Mouse (Mus musculus): ENCODE results near the gene Celf2.

The Celf2 gene

DNA sequence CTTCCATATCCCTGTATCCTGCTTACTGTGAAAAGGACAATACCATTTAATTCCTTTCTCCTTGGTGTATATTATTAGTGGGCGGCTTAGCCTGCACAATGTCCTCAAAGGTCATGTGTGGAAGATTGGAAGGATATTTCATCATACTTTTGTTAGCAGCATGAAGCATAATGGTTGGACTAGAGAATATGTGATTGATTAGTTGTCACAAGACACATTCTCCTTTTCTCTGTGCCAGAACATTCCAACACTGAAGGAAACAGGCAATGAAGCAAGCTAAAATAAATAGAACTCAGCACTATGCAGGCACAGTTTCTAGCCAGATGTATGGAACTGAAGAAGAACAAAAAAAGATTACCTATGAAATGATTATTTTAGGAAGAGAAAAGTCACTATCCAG is 482.6 kb downstream of the Celf2 start:
- no peak for DNase-seq (ENCODE audit: inconsistent ontology term)

DNA sequence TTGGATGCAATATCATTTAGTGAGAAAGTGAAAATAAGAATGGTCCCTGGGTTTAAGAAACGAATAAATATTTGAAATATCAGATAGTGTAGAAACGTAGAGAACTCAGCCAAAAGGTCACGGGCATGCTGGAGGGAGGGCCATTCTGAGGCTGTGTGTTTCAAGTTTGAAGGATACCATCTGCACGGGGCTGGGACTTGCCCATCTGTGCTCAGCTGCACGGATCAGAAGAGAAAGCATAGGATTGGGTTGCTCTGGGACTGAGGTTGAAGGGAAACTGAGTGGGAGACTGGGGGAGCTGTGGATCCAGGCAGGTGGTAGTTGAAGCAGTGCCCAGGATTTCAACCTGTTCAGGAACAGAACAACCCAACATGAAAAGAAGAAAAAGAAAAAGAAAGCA is 483.8 kb downstream of the Celf2 start:
- no peak for DNase-seq (ENCODE audit: inconsistent ontology term)

DNA sequence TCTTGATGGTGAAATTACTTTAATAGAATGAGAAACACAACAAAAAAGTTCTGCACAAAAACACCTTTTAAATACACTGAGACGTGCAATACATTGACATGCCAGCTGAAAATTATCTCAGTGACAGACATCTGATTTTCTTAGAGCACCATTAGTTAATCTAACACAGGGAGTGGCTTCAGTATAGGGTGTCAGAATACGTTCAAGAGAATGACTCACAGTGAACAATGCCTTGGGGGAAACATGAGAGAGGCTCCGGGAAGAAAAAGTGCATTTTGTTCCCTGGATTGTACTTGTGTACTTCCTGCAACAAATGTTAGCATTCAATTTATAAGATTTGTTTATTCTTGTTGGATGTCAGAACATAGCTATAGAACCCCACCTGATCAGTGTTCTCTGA is 487.2 kb downstream of the Celf2 start:
- no peak for DNase-seq (ENCODE audit: inconsistent ontology term)

DNA sequence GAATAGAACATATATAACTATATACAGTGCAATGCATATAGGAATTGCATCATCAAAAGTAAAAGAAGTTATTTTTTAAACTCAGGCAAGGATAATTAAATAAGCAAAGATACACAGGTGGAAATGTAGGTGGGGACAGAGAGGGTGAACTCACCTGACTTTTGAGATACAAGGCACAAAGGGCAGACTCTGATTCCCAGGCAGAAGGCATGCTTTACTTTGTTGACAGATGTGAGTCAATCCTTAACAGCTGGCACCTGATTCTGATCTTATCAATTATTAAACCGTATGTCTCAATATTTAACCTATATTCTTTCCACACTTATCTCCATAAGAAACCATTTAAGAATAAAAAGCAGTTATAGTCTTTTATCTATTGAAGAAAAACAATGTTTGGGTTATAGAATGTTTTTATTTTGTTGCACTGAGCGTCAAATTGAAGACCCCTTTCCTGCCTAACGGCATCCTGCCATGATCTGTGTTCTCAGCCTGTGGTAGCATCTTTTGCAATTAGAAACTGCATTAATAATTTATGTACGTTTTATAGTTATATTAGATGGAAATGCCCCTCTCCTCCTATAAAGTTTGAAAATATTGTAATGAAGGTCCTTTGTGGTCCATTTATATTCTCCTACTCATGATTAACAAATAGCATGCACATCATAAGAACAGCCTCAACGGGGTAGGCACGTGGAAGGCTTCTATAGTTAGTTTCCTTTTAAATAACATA is 491.8 kb downstream of the Celf2 start:
- no peak for DNase-seq (ENCODE audit: inconsistent ontology term)

DNA sequence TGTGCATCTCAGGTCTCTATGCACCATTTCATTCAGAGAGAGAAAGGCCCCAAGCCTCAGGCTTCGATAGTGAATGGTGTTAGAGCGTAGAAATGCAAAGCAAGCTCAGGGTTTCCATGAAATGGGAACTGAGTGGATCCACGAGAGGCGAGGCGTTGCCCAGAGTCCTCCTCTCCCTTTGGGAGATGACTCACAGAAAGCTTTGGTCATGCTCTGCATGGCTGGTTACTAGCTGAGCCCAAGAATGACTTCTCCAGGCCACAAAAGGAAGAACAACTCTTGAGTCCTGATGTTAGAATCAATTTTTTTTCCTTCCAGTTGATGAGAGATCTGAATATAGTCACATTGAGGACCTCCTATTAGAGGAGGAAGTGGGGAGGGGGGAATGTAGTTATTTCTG is 496.2 kb downstream of the Celf2 start:
- DNase-seq (ENCODE audit: inconsistent ontology term): peak; percentile 26

DNA sequence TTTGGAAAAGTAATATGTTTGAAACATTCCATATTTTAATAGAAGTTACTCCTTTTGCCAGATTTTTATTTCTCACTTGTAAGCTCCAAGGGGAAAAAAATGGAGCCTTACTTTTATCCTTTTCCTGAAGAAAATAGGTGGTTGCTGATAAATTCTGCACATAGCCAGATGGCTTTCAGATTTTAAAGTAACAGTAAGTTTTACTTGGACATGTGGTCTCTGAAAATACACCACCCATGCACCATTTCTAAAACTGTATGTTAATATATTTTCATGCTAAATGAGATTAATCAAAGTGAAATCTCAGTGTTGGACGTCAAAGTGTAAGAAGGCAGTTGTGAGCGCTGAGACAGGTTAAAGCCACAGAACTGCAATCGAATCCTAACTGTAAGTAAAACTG is 502.5 kb downstream of the Celf2 start:
- no peak for DNase-seq (ENCODE audit: inconsistent ontology term)

DNA sequence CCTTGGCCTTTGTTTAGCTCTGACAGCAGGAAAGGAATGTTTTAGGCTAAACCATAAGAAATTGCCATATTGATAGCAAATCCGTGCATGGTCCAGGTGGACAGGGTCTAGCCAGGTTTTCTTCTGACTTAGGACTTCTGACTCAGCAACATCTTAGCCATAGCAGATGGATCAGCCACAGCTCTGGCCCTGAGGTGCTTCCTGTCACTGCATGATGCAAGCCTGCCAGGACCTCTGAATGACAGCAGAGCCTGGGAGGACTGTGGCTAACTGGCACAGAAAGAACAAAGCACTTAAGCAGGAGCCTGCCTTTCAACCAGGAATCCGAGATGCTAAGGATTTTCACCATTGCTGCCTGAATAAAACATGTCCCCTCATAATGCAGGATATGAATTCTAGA is 507.4 kb downstream of the Celf2 start:
- DNase-seq (ENCODE audit: inconsistent ontology term): no peak

DNA sequence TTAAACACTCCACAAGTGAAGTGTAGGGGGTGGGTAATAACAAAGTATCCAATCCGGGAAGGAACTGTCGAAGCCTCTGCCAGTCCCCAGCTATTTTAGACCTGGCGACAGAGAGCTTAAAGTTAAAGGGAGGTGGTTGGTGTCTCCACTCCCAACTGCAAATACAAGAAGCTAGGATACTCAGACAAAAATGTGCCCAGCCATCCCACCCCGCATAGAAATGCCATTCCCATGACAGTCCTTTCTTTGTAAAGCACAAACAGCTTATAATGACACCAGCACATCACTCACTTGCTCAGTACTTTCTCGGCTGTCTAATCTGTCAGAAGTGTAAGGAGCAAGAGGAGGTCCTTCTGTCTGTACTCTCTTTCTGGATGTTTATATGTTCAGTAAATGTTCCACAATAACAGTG is 518.3 kb downstream of the Celf2 start:
- DNase-seq (ENCODE audit: inconsistent ontology term): peak; percentile 55

DNA sequence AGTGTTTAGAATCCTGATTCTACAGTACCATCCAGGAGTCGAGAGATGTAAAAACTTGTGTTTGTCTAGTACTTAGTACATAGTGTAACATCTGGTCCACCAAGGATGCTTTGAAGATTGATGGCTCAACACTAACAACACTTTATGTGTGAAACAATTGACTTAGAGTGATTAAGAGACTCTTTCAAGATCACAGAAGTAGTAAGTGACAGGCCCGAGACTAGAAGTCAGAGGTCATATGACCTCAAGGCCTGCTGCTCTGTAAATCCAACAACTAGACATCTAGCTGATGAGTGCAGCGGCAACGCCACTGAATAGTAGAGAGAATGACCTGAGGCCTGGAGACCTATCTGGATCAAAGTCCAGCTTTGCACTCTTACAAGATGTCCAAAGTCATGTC is 523.7 kb downstream of the Celf2 start:
- no peak for DNase-seq (ENCODE audit: inconsistent ontology term)

DNA sequence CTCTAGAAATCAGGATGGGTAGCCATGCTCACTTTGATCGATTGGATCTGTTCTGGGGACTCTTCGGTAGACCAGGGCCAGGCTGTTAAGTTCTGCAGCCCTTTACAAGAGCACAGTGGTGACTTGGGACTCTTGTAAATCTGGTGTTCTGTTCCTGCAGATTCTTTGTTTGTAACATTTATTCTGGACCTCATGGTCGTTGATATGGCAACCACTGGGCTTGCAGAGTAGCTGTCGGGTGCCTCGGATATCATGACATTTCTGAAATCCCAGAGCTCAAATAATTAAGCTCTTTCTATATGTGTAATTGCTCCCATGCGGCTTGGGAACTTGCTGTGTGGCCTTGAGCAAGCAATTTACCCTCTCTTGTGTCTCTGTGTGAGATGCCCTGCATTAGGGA is 525.5 kb downstream of the Celf2 start:
- no peak for DNase-seq (ENCODE audit: inconsistent ontology term)

DNA sequence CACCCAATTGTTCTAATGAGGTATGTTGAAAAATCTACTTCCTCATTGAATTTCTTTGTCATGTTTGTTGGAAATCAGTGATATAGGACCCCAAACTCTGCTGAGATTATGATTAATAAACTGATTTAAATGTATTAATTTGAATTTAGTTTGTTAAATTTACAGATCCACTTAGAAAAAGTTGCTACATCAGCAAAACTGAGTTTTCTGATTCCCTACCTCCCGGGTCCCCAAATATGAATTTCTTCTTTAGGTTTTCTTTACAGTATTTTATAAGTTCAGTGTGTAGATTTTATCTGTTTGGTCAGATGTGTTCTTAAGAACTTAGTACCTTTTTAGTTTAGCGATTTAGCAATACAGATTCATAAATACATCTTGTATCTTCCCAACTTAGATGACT is 533.1 kb downstream of the Celf2 start:
- no peak for DNase-seq (ENCODE audit: inconsistent ontology term)

DNA sequence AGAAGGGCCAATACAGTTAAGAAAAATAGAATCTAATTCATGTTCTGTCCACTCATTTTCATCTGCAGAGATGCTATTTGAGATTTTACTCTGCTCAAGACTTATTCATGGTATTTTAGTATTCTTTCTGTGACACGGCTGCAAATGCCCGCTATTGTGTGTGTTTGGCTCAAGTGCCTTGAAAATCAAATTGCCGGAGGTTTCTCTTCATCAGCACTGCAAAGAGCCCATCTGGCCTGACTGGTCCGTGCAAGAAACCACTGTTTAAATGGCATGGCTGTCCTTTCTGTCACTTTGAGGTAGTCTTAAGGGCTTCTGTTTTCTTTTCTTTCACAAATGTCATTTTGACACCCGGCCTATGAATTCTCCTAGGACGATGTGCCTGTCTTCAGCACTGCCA is 540.1 kb downstream of the Celf2 start:
- DNase-seq (ENCODE audit: inconsistent ontology term): no peak

DNA sequence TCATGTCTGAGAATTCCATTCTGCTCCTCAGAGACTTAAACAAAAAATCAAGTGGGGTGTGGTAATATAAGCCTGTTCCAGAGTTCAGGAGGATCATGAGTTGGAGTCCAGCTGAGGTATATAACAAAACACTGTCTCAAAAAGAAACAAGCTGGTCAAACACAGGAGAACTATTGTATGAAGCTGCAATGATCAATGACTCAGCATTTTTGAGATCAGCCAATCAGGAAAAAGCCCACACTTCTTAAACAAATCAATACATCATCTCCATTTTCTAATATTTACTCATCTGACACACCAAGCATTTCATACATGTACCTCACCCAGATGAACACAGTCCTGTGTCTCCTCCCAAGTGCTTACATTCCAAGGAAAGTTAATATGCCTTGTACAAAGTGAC is 544.1 kb downstream of the Celf2 start:
- no peak for DNase-seq (ENCODE audit: inconsistent ontology term)

DNA sequence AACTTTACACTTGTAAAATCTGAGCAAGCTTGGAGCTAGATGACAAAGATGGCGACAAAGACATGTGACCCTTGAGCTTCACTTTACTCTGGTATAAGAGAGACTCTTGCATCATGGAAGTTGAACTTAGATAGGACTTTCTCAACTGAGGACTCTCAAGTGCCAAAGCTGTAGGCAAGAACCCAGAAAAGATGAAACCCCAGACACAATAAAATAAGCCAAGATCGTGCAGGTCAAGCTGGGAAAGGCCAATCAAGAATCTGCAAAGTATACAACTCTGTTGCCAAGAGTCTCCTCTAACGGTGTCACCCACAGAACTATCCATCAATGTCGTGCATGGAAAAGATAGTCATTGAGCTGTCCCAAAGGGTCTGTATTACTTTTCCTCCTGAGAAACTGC is 558.7 kb downstream of the Celf2 start:
- DNase-seq (ENCODE audit: inconsistent ontology term): no peak

DNA sequence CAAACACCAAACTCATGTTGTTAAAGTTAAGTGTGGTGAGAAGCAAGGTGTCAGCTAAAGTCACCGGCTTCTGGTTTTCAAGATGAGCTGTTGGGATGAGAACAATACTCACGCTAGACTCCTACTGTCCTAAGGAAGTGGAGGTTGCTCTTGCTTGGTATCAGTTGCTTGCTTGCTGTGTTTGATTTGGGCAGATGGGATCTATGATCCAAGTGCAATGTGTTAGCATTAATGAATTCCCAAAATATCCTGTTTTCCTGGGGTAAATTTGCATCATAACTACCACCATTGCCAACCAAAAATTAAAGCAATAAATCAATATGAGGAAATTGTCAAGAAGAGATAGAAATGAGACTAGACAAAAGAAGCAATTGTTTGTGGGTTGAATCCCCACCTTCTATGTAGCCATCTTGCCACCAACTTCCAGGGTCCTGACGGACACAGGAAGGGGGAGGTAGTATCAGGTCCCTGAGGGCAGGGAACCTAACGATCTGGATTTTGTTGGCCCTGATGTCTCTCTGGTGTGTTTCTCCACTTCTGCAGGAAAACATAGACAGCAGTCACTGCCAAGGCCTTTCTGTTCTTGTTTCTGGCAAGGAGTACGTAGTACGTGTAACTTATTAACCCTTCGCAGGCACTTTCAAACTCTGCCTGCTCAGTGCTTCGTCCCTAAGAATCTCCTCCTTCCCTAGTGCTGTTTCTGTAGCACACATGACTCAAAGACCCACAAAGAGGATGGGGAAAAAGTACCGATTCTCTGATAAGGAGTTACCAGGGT is 563.5 kb downstream of the Celf2 start:
- DNase-seq (ENCODE audit: inconsistent ontology term): no peak

DNA sequence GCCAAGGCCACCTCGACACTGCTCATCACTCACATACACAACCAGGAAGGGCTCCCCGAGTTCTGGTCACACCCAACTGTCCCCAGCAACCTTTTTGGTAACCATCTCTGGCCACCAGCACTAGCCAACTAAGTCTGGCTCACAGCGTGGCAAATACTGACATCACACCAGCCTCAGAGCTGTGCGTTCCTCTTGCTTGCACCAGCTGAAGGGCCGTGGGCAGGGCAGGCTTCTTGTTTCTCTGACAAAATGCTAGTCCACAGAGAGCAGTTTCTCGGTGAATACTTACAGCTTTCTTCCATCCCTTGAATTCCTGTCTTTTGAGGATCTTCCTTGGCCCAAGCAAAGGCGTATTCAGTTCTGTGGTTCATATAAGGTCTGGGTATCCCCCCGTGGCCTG is 565.7 kb downstream of the Celf2 start:
- DNase-seq (ENCODE audit: inconsistent ontology term): no peak

DNA sequence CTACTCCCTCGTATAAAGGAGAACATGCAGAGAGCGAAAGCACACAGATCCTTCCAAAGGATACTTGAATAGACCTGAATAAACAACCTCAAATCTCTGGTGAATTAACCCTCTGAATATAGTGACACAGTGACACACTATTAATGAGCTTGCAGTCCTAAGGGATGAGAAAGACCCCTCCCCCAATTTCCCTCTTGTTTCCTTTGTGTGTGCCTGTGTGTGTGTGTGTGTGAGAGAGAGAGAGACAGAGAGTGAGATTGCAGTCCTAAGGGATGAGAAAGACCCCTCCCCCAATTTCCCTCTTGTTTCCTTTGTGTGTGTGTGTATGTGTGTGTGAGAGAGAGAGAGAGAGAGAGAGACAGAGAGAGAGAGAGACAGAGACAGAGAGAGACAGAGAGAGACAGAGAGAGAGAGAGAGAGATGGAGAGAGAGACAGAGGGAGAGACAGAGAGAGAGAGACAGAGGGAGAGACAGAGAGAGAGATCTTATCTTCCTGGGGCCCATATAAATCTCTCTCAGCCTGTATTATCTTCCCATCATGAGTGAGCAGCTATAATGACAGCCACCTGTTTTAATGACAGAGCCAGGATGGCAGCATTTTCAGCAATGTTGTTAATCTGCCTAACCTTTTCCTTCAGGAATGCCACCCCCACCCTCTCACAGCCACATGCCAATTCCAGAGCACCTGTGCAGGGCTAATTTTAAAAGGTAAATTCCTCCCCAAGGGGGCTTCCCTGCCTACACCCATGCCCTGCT is 566.5 kb downstream of the Celf2 start:
- no peak for DNase-seq (ENCODE audit: inconsistent ontology term)

DNA sequence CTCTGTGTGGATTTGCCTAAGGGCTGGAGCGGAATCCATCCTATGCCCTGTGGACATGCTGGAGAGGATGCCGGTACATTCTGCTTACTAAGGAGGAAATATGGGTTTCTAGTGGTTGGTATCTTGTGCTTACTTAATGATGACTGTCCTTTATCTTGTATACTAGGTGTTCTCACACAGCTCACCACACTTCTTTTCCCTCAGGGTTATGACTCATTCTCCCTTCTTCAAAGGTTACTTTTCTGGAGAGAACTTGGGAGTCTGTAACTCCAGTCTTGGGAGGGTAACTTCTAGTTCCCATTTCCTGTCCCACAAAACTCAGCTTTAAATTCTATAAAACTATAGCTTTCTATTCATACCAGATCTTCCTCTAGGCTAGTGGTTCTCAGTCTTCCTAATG is 570.2 kb downstream of the Celf2 start:
- DNase-seq (ENCODE audit: inconsistent ontology term): no peak

DNA sequence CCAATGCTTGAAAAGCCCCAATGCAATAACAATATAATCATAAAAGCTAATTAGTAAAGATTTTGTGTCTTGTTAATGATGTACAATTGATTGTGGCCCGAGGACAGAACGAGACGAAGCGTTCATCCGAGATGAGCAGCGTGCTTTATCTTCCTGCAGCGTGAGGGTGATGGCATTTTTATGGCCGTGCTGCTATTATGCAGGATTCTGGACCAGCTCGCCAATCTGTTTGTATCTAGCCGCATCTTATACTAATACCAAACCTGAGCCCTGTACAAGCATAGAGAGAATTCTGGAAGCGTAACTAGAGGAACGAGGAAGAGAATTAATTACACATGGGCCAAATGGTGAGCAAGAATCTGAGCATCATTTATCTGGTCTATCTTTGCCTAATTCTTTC is 576.2 kb downstream of the Celf2 start:
- DNase-seq (ENCODE audit: inconsistent ontology term): peak; percentile 7

DNA sequence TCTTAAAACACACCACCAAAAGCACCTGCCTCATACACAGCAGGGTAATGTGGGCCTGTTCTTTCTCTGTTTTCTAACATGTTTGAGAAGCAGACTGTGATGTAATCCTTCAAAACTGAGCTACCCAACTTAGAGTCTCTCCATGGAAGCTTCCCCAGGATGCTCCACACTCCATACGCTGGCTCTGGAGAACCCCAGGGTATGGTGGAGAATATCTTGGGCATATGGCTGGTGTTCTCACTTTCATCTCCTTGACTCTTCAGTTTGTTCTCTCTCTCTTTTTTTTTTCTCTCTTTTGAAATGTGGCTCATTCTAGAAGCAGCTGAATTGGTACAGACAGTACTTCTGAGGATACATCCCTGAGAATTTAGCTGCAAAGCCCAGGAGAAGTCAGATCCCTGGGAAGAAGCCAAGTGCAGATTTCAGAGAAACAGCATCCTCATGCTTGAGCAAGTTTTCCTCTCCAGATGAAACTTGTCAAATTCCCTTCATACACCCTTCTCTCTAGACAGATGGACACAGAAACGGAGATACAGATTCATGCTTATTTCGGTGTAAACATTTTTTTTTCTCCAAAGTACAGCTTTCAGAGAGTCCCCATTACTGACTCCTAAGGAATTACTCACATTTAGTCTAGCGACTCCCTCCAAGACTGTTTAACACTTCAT is 581.5 kb downstream of the Celf2 start:
- no peak for DNase-seq (ENCODE audit: inconsistent ontology term)

DNA sequence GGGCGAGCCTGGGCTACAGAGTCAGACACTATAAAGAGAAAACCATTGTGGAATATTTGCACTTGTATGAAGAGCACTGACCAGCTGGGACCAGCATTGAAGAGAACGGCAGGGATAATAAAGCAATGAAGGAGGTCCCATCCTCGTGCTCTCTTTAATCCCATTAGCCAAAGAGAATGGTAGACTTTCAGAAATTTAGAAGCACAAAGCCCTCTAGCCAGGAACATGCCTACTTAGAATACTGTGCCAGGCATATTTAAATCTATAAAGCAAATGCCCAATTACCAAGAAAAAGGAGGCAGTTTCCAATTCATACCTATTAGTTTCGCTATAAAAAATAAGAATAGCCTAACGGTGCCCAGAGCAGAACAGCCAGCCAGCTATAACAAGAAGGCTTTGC is 583.9 kb downstream of the Celf2 start:
- DNase-seq (ENCODE audit: inconsistent ontology term): no peak
